Mouse (Mus musculus): ENCODE measurements around the gene 2310057N15Rik. TPM values are rescaled to one million over a fixed set of nuclear protein-coding genes. Genes with fewer than 3 reads are reported as not detected.

The 2310057N15Rik gene
- polyA plus RNA-seq (2012; rRNA removed), result not detected in 2 replicates

DNA sequence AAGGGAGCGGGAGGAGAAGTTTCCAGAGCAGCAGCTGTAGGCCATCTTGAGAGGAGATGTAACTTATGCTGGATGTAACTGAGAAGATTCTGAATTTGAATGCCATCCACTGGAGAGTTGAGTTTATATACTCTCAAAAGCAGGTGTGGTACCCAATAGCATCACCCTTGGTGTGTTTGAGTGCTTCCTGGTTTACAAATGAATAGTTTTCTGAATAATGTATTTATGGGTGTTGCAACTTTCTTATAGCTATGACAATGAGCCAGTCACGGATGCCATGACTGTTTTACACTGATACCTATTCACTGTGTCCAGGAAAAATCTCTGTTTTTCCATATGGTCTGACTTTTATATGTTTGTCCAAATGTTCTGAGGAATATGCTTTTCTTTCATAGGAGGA lies at the start of gene 2310057N15Rik:
Gene 2310057N15Rik (minus strand): TSS at position 101 of the 400 bp plus-strand sequence.

DNA sequence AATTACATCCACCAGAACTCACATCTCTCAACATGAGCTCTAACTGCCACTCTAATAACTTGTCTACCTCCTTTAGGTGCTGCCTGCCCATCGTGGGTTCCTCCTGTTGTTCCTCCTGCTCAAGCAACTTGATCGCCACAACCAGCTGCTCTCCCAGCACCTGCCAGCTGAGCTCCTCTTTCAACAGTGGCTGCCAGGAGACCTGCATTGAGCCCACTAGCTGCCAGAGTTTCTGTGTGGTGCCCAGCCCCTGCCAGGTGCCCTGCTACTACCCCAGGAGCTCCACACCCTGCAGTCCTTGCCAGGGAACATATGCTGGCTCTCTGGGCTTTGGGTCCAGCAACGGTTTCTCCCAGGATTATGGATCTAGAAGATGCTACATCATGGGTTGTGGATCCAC lies 46.1 kb upstream of the 2310057N15Rik start, which contains the start of gene Krtap15:
Gene Krtap15 (plus strand): TSS at position 150 of the 400 bp plus-strand sequence.

GRCm38 (mm10) chr16:88811827-88812226 lies 37.8 kb upstream of the 2310057N15Rik start, which contains the start of gene Gm20741:
Gm20741 (minus strand) TSS chr16:88812220.

DNA sequence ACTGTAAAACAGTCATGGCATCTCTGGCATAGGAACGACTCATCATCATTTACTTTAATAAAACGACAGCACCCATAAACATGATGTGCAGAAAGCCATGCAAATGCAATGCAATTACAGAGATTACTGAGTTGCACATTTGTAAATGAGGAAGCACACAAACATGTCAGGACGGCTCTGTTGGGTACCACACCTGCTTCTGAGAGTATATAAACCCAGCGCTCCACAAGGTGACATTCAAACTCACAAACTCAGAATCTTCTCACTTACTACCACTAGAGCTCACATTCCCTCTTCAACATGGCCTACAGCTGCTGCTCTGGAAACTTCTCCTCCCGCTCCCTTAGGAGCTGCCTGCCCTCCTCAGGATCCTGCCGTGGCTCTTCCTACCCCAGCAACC lies 3.6 kb upstream of the 2310057N15Rik start, which contains the start of gene Gm5965:
Gene Gm5965 (plus strand): TSS at position 301 of the 400 bp plus-strand sequence.

GRCm38 (mm10) chr16:88758547-88758946 lies 15.5 kb downstream of the 2310057N15Rik start, which contains the start of gene 2310034C09Rik:
2310034C09Rik (plus strand) TSS chr16:88758847.

GRCm38 (mm10) chr16:88751535-88751934 lies 22.5 kb downstream of the 2310057N15Rik start, which contains the start of gene Krtap13:
Krtap13 (minus strand) TSS chr16:88751635.

GRCm38 (mm10) chr16:88728812-88729275 lies 45.2 kb downstream of the 2310057N15Rik start, which contains the start of gene Krtap13-1:
Krtap13-1 (plus strand) TSS chr16:88728862.

Other genes with a start within 250 kb of the 2310057N15Rik start
- 40.5 and 44.3 TPM in 2 replicates for gene Cldn8, start 211.0 kb downstream of the 2310057N15Rik start, polyA plus RNA-seq (2012; rRNA removed)
- not detected in 2 replicates for gene Krtap24-1, start 161.9 kb downstream of the 2310057N15Rik start, polyA plus RNA-seq (2012; rRNA removed)
- 28.8 and 37.2 TPM in 2 replicates for gene 2310079G19Rik, start 146.5 kb downstream of the 2310057N15Rik start, polyA plus RNA-seq (2012; rRNA removed)
- gene Krtap26-1, start 126.4 kb downstream of the 2310057N15Rik start, polyA plus RNA-seq (2012; rRNA removed), result 0.12 TPM in 1 of 2 replicates, not detected in the other
- not detected in 2 replicates for gene Krtap27-1, start 102.5 kb downstream of the 2310057N15Rik start, polyA plus RNA-seq (2012; rRNA removed)
- gene 2310061N02Rik, start 66.2 kb downstream of the 2310057N15Rik start, polyA plus RNA-seq (2012; rRNA removed), result not detected in 2 replicates
- not detected in 2 replicates for gene Krtap13-1, start 45.3 kb downstream of the 2310057N15Rik start, polyA plus RNA-seq (2012; rRNA removed)
- gene Krtap13, start 22.6 kb downstream of the 2310057N15Rik start, polyA plus RNA-seq (2012; rRNA removed), result 1.9 and 2.4 TPM in 2 replicates
- 0.29 and 1.1 TPM in 2 replicates for gene 2310034C09Rik, start 15.4 kb downstream of the 2310057N15Rik start, polyA plus RNA-seq (2012; rRNA removed)
- not detected in 2 replicates for gene Gm5965, start 3.7 kb upstream of the 2310057N15Rik start, polyA plus RNA-seq (2012; rRNA removed)
- not detected in 2 replicates for gene Gm20741, start 38.0 kb upstream of the 2310057N15Rik start, polyA plus RNA-seq (2012; rRNA removed)
- not detected in 2 replicates for gene Krtap15, start 46.0 kb upstream of the 2310057N15Rik start, polyA plus RNA-seq (2012; rRNA removed)
- gene Krtap14, start 51.9 kb upstream of the 2310057N15Rik start, polyA plus RNA-seq (2012; rRNA removed), result not detected in 2 replicates
- not detected in 2 replicates for gene Krtap19-1, start 95.2 kb upstream of the 2310057N15Rik start, polyA plus RNA-seq (2012; rRNA removed)
- gene Krtap19-2, start 100.1 kb upstream of the 2310057N15Rik start, polyA plus RNA-seq (2012; rRNA removed), result not detected in 2 replicates
- gene Krtap19-3, start 103.8 kb upstream of the 2310057N15Rik start, polyA plus RNA-seq (2012; rRNA removed), result not detected in 2 replicates
- not detected in 2 replicates for gene Krtap19-4, start 110.9 kb upstream of the 2310057N15Rik start, polyA plus RNA-seq (2012; rRNA removed)
- gene Krtap19-5, start 122.3 kb upstream of the 2310057N15Rik start, polyA plus RNA-seq (2012; rRNA removed), result not detected in 2 replicates
- not detected in 2 replicates for gene Krtap19-9b, start 158.1 kb upstream of the 2310057N15Rik start, polyA plus RNA-seq (2012; rRNA removed)
- gene Krtap16-3, start 188.7 kb upstream of the 2310057N15Rik start, polyA plus RNA-seq (2012; rRNA removed), result not detected in 2 replicates
- not detected in 2 replicates for gene Krtap22-2, start 236.6 kb upstream of the 2310057N15Rik start, polyA plus RNA-seq (2012; rRNA removed)
- not detected in 2 replicates for gene Gm10229, start 241.1 kb upstream of the 2310057N15Rik start, polyA plus RNA-seq (2012; rRNA removed)